Mouse (Mus musculus) stomach, postnatal 0 days (tissue): ENCODE data around the gene Reln.

Experiments
- CTCF ChIP-seq: IDR thresholded peaks from 2 replicates; pipeline ENCODE4 v1.5.1; 2016; ENCODE audit warnings: antibody characterized with exemption, low read depth, mild to moderate bottlenecking, moderate library complexity
- EP300 ChIP-seq: optimal IDR thresholded peaks from 2 replicates; pipeline ENCODE3; 2016; ENCODE audit warnings: antibody characterized with exemption

DNA sequence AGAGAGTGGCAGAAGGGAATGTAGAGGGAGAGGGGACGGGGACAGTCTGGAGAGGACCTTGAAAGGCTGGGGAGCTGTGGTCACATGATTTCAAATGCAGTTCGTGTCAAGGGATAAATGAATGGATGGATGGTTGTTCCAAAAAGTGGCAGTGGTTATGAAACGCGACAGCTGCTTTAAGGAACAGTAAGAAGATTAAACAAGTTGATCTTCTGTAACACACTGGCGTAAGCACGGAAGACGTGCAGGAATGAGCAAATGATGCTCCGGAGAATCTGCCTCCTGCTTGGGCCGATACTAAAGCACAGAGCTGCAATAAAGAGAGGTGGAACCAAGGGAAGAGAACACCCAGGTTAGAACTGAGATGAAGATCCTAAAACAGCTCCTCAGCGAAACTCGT is 185.7 kb downstream of the Reln start:
- TF ChIP-seq CTCF (no peak), EP300 (no peak)
